Mouse (Mus musculus): ENCODE measurements at regions not wholly inside any gene's neighbourhood (a gene's known extent, or its start where the extent isn't known, plus 50 kb on each side); places are given as distances from the start of the nearest gene placed in this dataset.

DNA sequence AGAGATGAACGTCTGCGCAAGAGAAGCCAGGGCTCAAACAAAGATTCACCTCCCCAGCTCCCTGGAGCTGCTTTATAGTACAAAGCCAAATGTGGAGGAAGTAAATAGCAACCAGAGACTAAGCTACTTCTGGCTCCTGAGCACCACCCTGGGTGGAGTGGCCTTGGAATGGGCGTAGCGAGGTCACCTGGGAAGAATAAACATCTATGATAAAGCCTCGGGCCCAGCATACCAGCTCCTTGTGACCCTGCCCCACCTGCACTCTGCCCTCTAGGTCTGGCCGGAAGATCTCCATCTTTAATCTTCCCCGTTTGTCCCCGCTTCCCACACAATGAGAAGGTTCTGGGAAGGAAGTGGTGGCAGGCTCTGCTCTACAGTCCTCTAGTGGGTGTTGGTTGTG, 61.0 kb upstream of the Ptpn3 start:
- Histone ChIP-seq H3K4me1 (ENCODE audit: control insufficient read depth, insufficient read depth, low read length) (no peaks in the 10 kb centered on the region), H3K4me2 (ENCODE audit: low read depth, low read length) (no peak overlapping the region), H3K27me3 (ENCODE audit: control insufficient read depth, insufficient read depth, low read length) (no peaks in the 10 kb centered on the region), H3K9ac (ENCODE audit: low read length) (no peak overlapping the region), H3K4me3 (replicated peaks; ENCODE audit: low read length) (no peak overlapping the region), H3K9me3 (replicated peaks; ENCODE audit: control insufficient read depth, low read length) (no peaks in the 10 kb centered on the region), H3K27ac (ENCODE audit: low read length) (no peak overlapping the region), H3K36me3 (ENCODE audit: control insufficient read depth, insufficient read depth, low read length) (no peaks in the 10 kb centered on the region)
- 54% methylated on average over 8 of the region's 8 CpGs for WGBS
- ATAC-seq (ENCODE audit: insufficient read depth, low FRiP score) = peak; percentile 86; the same call in 1 of the 2 replicates

GRCm38 (mm10) chr4:57369736-57370373, 64.2 kb upstream of the Palm2 start:
- Histone ChIP-seq H3K4me2 (ENCODE audit: low read depth, low read length) (no peak overlapping the region), H3K4me3 (replicated peaks; ENCODE audit: low read length) (no peak overlapping the region), H3K4me1 (ENCODE audit: control insufficient read depth, insufficient read depth, low read length) (no peaks in the 10 kb centered on the region), H3K9me3 (replicated peaks; ENCODE audit: control insufficient read depth, low read length) (no peaks in the 10 kb centered on the region), H3K9ac (ENCODE audit: low read length) (no peak overlapping the region), H3K36me3 (ENCODE audit: control insufficient read depth, insufficient read depth, low read length) (no peaks in the 10 kb centered on the region), H3K27ac (ENCODE audit: low read length) (no peak overlapping the region), H3K27me3 (ENCODE audit: control insufficient read depth, insufficient read depth, low read length) (no peaks in the 10 kb centered on the region)
- WGBS = 14% methylated on average over 12 of the region's 12 CpGs
- ATAC-seq (ENCODE audit: insufficient read depth, low FRiP score) = peak; percentile 90

GRCm38 (mm10) chr4:57377872-57378271, 56.2 kb upstream of the Palm2 start:
- Histone ChIP-seq H3K9ac (ENCODE audit: low read length) (no peak overlapping the region), H3K4me2 (ENCODE audit: low read depth, low read length) (no peak overlapping the region), H3K9me3 (replicated peaks; ENCODE audit: control insufficient read depth, low read length) (no peaks in the 10 kb centered on the region), H3K4me3 (replicated peaks; ENCODE audit: low read length) (no peak overlapping the region), H3K27ac (ENCODE audit: low read length) (no peak overlapping the region), H3K27me3 (ENCODE audit: control insufficient read depth, insufficient read depth, low read length) (no peaks in the 10 kb centered on the region), H3K4me1 (ENCODE audit: control insufficient read depth, insufficient read depth, low read length) (no peaks in the 10 kb centered on the region), H3K36me3 (ENCODE audit: control insufficient read depth, insufficient read depth, low read length) (no peaks in the 10 kb centered on the region)
- no peak for ATAC-seq (ENCODE audit: insufficient read depth, low FRiP score)
- 38% methylated on average over 5 of the region's 5 CpGs for WGBS

GRCm38 (mm10) chr4:57380063-57380800, 53.8 kb upstream of the Palm2 start:
- Histone ChIP-seq H3K4me3 (replicated peaks; ENCODE audit: low read length) (no peak overlapping the region), H3K4me1 (ENCODE audit: control insufficient read depth, insufficient read depth, low read length) (no peaks in the 10 kb centered on the region), H3K27me3 (ENCODE audit: control insufficient read depth, insufficient read depth, low read length) (no peaks in the 10 kb centered on the region), H3K4me2 (ENCODE audit: low read depth, low read length) (no peak overlapping the region), H3K9ac (ENCODE audit: low read length) (no peak overlapping the region), H3K9me3 (replicated peaks; ENCODE audit: control insufficient read depth, low read length) (no peaks in the 10 kb centered on the region), H3K27ac (ENCODE audit: low read length) (no peak overlapping the region), H3K36me3 (ENCODE audit: control insufficient read depth, insufficient read depth, low read length) (no peaks in the 10 kb centered on the region)
- ATAC-seq (ENCODE audit: insufficient read depth, low FRiP score) = no peak
- 56% methylated on average over 9 of the region's 9 CpGs for WGBS

- WGBS = 81% methylated on average over 4 of the region's 4 CpGs
- H3K9me3 ChIP-seq (replicated peaks; ENCODE audit: control insufficient read depth, low read length) = no peaks in the 10 kb centered on the region
- H3K4me1 ChIP-seq (ENCODE audit: control insufficient read depth, insufficient read depth, low read length) = no peaks in the 10 kb centered on the region
- H3K4me2 ChIP-seq (ENCODE audit: low read depth, low read length) = no peak overlapping the region
- H3K27me3 ChIP-seq (ENCODE audit: control insufficient read depth, insufficient read depth, low read length) = no peaks in the 10 kb centered on the region
- no peaks in the 10 kb centered on the region for H3K36me3 ChIP-seq (ENCODE audit: control insufficient read depth, insufficient read depth, low read length)
- no peak overlapping the region for H3K9ac ChIP-seq (ENCODE audit: low read length)
- no peak overlapping the region for H3K4me3 ChIP-seq (replicated peaks; ENCODE audit: low read length)
- no peak overlapping the region for H3K27ac ChIP-seq (ENCODE audit: low read length)
- no peak for ATAC-seq (ENCODE audit: insufficient read depth, low FRiP score)
These were observed 52.7 kb upstream of the Palm2 start for GRCm38 (mm10) chr4:57381306-57381705.
